Mouse (Mus musculus) neural tube, embryonic 12.5 days (tissue): ENCODE measurements around the gene Zcchc17. TPM values are rescaled to one million over a fixed set of nuclear protein-coding genes. Genes with fewer than 3 reads are reported as not detected.

Source experiments
- ATAC-seq: fragments of 200-750 bp; cut with Nextera tagmentation; 2 replicates; pipeline ENCODE4 v1.8.0; 2017; ENCODE audit warnings: low read depth, mild to moderate bottlenecking, moderate TSS enrichment, moderate library complexity; ENCODE audit not compliant: low FRiP score
- H3K27ac ChIP-seq: fragments of 300-500 bp; sonication (generic); 2 replicates; pipeline ENCODE4 v1.5.1; 2016
- H3K27me3 ChIP-seq: fragments of 300-500 bp; sonication (generic); replicated peaks from 2 replicates; pipeline ENCODE4 v1.6.1; 2016; ENCODE audit warnings: mild to moderate bottlenecking
- H3K36me3 ChIP-seq: fragments of 300-500 bp; sonication (generic); 2 replicates; pipeline ENCODE4 v1.6.1; 2016; ENCODE audit warnings: mild to moderate bottlenecking
- H3K4me1 ChIP-seq: fragments of 300-500 bp; sonication (generic); 2 replicates; pipeline ENCODE4 v1.6.1; 2016
- H3K4me2 ChIP-seq: fragments of 300-500 bp; sonication (generic); replicated peaks from 2 replicates; pipeline ENCODE4 v1.6.1; 2016; ENCODE audit warnings: mild to moderate bottlenecking
- H3K4me3 ChIP-seq: fragments of 300-500 bp; sonication (generic); 2 replicates; pipeline ENCODE4 v1.5.1; 2016
- H3K9ac ChIP-seq: fragments of 300-500 bp; sonication (generic); 2 replicates; pipeline ENCODE4 v1.6.1; 2016; ENCODE audit warnings: mild to moderate bottlenecking
- H3K9me3 ChIP-seq: fragments of 300-500 bp; sonication (generic); 2 replicates; pipeline ENCODE4 v1.6.1; 2016; ENCODE audit warnings: mild to moderate bottlenecking
- WGBS: fragments of 180-500 bp; shearing (Covaris S2); methylation state at CpG from one replicate; pipeline ENCODE4 v1.1.7; 2016; 5-methylcytosine and 5-hydroxymethylcytosine counted together
- polyA plus RNA-seq: library from polyadenylated mRNA; unstranded; fragments of >200 nt; fragmentation: Nextera tagmentation; extraction: Ambion mirVana; gene quantifications from 2 replicates; pipeline ENCODE4 v1.2.1, GENCODE M21; 2016

The Zcchc17 gene
- polyA plus RNA-seq, 1 experiment from 2014 or later, result 75.7 TPM

DNA sequence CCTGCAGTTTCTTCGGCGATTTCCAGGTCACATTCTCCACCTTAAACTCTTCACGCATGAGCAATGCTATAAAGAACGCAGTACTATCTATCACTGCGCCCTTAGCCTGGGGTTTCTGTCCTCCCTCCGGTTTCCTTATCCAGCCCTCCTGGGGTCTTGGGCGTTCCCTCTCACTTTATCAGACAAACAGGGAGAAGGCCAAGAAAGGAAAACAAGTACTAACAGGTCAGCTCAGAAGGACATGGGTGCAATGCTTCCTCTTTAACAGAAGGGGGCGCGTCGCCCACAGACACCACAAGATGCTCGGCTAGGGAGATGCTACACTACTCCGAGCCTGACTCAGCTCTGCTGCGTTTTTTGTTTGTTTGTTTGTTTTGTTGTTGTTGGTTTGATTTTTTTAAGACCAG, 62.6 kb downstream of the Zcchc17 start:
- Histone ChIP-seq H3K4me3 (no peak overlapping the region), H3K9ac (no peak overlapping the region), H3K4me1 (no peaks in the 10 kb centered on the region), H3K27ac (no peak overlapping the region), H3K27me3 (no peaks in the 10 kb centered on the region), H3K9me3 (no peaks in the 10 kb centered on the region), H3K4me2 (no peak overlapping the region), H3K36me3 (no peaks in the 10 kb centered on the region)
- WGBS, result 24% methylated on average over 13 of the region's 13 CpGs
- no peak for ATAC-seq

DNA sequence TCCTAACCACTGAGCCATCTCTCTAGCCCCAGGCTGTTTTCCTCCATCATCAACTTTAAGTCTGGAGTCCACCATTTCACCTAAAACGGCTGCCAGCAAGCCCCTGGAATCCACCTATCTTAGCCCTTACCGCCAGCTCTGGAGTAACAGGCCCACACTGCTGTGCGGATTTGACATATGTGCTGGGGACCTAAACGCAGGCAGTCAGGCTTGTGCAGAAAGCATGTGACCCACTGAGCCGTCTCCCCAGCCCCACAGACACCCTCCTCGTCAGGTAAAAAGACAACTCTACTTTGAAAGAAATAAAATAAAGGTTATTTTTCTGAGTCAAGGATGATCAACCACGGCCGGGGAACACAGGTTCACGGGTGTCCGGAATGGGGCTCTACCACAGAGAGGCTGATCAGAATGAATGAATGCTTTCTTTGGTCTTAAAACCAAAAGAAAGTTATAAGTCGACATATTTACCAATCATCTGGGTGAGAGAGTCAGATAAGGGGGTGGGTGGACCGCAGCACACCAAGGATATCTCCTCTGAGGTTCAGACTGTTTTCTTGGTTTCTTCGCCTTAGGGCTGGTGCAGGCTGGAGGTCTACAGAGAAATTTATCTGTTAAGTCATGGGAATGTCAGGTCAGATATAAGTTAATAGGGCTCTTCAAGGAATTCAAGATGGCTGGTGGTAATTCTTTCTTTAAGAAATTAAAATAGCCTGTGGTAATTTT, 63.3 kb downstream of the Zcchc17 start:
- Histone ChIP-seq H3K4me3 (no peak overlapping the region), H3K9ac (no peak overlapping the region), H3K36me3 (no peaks in the 10 kb centered on the region), H3K27me3 (no peaks in the 10 kb centered on the region), H3K4me1 (no peaks in the 10 kb centered on the region), H3K4me2 (no peak overlapping the region), H3K27ac (no peak overlapping the region), H3K9me3 (no peaks in the 10 kb centered on the region)
- 88% methylated on average over 13 of the region's 13 CpGs for WGBS
- ATAC-seq, result no peak

DNA sequence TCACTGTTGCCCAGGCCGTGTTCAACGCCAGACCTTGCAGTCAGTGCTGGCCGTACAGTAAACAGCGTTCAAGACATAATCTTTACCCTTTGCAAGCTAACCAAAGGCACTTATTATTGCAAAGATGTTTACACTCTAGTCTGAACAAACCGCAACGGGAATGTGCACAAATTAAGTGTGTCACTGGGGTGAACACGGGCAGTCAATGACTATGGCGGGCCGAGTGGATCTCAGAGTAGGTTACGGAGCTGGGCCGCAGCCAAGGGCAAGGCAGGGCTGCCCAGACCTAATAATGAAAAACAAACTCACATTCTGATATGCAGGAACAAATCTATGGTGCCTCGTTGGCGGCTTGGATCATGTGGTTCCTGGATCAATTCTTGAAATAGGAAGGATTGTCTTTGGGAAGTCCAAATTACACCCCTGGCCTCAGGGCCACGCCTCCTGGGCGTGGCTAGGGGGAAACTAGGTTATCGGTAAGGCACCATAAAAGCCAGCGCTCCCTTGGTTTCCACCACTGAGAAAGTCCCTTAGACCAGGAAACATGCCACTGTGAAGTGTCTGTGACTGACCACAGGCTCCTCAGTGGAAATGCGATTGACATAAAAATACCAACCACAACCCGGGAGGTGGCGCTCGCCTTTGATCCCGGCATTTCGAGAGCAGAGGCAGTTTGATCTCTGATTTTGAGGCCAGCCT, 64.5 kb downstream of the Zcchc17 start:
- no peaks in the 10 kb centered on the region for H3K9me3 ChIP-seq
- H3K27ac ChIP-seq, result no peak overlapping the region
- 51% methylated on average over 23 of the region's 23 CpGs for WGBS

DNA sequence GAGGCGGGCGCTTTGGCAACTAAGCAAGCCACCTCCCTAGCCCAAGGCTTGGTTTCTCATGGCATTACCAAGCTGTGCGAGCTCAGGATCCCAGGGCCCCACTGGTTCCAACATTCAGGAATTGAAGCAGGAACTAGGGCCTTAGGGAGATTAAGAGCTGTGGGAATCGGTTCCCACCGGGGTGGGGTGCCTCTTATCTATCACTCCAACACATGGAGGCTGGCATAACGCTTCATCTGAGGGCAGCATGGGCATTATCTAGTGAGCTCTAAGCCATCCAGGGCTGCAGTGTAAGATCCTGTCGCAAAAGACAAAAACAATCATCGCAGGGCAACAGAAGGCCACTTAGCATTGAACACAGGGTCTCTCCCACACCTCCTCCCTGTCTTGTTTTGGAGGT, 65.2 kb downstream of the Zcchc17 start:
- H3K9ac ChIP-seq, result no peak overlapping the region
- H3K27ac ChIP-seq, result no peak overlapping the region
- 85% methylated on average over 8 of the region's 8 CpGs for WGBS
- H3K36me3 ChIP-seq, result no peaks in the 10 kb centered on the region
- no peaks in the 10 kb centered on the region for H3K27me3 ChIP-seq
- H3K9me3 ChIP-seq, result no peaks in the 10 kb centered on the region
- ATAC-seq, result no peak
- no peaks in the 10 kb centered on the region for H3K4me1 ChIP-seq
- H3K4me2 ChIP-seq, result no peak overlapping the region
- H3K4me3 ChIP-seq, result no peak overlapping the region

More for the DNA sequence above, 64.5 kb downstream of the Zcchc17 start:
- no peaks in the 10 kb centered on the region for H3K4me1 ChIP-seq
- H3K4me3 ChIP-seq, result no peak overlapping the region
- no peak for ATAC-seq
- no peaks in the 10 kb centered on the region for H3K36me3 ChIP-seq
- H3K4me2 ChIP-seq, result no peak overlapping the region
- H3K27me3 ChIP-seq, result no peaks in the 10 kb centered on the region
- no peak overlapping the region for H3K9ac ChIP-seq

DNA sequence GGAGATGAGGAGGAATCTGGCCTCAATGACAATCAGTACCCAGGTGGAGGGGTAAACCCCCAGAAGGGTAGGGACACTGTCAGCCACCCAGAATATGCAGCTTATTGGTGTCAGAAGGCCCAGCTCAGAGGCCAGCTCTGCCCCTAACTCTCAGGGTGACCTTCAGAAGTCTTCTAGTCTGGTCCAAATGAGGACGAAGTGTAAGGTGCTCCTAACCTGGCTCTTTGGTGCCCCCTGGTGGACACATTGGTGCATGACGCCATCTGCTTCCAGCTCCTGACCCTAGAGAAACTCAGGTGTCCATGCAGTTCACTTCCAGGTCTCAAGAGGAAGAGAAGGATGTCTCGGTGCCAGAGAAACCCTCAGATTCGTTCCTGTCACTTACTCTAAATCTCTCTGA, 67.5 kb downstream of the Zcchc17 start:
- 9% methylated on average over 4 of the region's 4 CpGs for WGBS
- no peaks in the 10 kb centered on the region for H3K4me1 ChIP-seq
- no peak overlapping the region for H3K4me3 ChIP-seq
- no peaks in the 10 kb centered on the region for H3K27me3 ChIP-seq
- no peaks in the 10 kb centered on the region for H3K9me3 ChIP-seq
- ATAC-seq, result peak; percentile 29; the same call in 1 of the 2 replicates
- no peak overlapping the region for H3K9ac ChIP-seq
- H3K27ac ChIP-seq, result no peak overlapping the region
- no peaks in the 10 kb centered on the region for H3K36me3 ChIP-seq
- no peak overlapping the region for H3K4me2 ChIP-seq

DNA sequence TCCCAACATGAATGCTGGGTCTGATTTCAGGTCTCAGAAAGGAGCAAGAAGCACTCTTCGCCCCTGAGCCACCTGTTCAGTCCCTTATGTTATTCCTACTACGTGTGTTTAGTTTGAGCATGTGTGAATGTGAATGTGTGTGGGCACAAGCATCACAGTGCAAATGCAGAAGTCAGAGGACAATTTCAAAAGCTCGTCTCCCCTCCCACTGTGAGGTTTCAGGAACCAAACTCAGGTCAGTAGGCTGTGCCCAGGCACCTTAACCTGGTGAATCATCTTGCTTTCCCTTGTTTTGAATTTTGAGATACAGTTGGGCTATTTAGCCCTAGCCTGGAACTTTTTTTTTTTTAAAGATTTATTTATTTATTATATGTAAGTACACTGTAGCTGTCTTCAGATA, 69.9 kb downstream of the Zcchc17 start:
- no peaks in the 10 kb centered on the region for H3K9me3 ChIP-seq
- no peaks in the 10 kb centered on the region for H3K4me1 ChIP-seq
- H3K4me2 ChIP-seq, result no peak overlapping the region
- H3K4me3 ChIP-seq, result no peak overlapping the region
- ATAC-seq, result no peak
- no peak overlapping the region for H3K9ac ChIP-seq
- H3K27ac ChIP-seq, result no peak overlapping the region
- no peaks in the 10 kb centered on the region for H3K27me3 ChIP-seq
- 73% methylated on average over 3 of the region's 3 CpGs for WGBS
- no peaks in the 10 kb centered on the region for H3K36me3 ChIP-seq

DNA sequence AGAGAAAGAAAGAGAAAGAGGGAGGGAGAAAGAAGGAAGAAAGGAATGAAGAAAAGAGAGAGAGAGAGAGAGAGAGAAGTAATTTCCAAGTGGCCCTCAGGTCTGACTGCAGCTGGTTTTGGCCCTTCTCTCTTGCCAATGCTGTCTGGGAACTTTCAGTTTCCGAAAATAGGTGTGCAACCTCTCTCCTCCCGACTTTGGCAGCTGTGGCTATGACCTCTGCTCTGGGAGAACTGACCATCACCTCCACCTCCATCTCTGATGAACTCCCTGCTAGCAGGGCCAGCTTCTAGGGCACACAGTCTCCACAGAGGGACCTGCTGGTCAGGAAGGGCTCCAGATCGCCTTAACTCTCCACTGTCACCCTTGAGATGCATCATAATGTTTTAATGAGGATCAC, 73.2 kb downstream of the Zcchc17 start:
- H3K27ac ChIP-seq, result no peak overlapping the region
- H3K4me3 ChIP-seq, result no peak overlapping the region
- no peak for ATAC-seq
- no peak overlapping the region for H3K4me2 ChIP-seq
- no peaks in the 10 kb centered on the region for H3K9me3 ChIP-seq
- 63% methylated on average over 3 of the region's 3 CpGs for WGBS
- H3K9ac ChIP-seq, result no peak overlapping the region
- no peaks in the 10 kb centered on the region for H3K4me1 ChIP-seq
- no peaks in the 10 kb centered on the region for H3K36me3 ChIP-seq
- H3K27me3 ChIP-seq, result no peaks in the 10 kb centered on the region

DNA sequence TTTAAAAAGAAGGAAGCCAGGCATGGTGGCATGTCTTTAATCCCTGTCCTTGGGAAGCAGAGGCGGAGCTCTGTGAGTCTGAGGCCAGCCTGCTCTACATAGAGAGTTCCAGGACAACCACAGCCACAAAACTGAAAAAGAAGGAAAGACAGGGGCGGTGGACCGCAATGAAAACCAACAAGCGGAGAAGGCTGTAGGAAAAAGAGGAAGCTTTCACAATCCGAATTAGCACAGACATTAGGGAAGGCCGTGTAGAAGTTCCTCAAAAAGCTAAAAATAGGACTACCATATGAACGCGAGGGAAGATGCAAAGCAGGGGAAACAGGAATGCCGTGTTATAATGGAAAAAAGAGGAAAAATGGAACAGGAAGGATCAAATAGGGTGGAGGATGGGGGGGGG, 75.9 kb downstream of the Zcchc17 start:
- Histone ChIP-seq H3K36me3 (no peaks in the 10 kb centered on the region), H3K4me1 (no peaks in the 10 kb centered on the region), H3K9me3 (no peaks in the 10 kb centered on the region), H3K4me3 (no peak overlapping the region), H3K27ac (no peak overlapping the region), H3K4me2 (no peak overlapping the region), H3K27me3 (no peaks in the 10 kb centered on the region), H3K9ac (no peak overlapping the region)
- 89% methylated on average over 9 of the region's 9 CpGs for WGBS
- ATAC-seq, result no peak

DNA sequence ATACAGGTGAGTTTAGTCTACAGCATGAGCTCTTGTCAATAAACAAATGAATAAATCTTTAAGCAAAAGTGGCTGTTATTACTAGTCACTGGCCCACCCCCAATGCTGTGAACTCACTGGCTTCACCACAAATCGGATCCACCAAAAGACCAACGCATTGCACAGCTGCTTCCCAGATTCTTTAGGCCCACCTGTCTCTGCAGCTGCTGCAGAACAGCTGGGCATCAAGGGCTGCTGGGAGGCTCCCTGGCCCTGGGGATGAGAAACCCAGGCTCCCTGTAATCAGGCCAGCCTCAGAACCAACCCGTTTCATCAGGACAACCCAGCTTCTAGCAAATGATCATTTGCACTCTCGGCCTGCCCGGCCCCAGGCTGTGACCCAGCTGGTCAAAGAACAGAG, 76.9 kb downstream of the Zcchc17 start:
- no peaks in the 10 kb centered on the region for H3K4me1 ChIP-seq
- no peaks in the 10 kb centered on the region for H3K9me3 ChIP-seq
- no peak for ATAC-seq
- no peak overlapping the region for H3K4me2 ChIP-seq
- no peaks in the 10 kb centered on the region for H3K27me3 ChIP-seq
- H3K9ac ChIP-seq, result no peak overlapping the region
- no peak overlapping the region for H3K4me3 ChIP-seq
- WGBS, result 78% methylated on average over 5 of the region's 5 CpGs
- no peak overlapping the region for H3K27ac ChIP-seq
- no peaks in the 10 kb centered on the region for H3K36me3 ChIP-seq

DNA sequence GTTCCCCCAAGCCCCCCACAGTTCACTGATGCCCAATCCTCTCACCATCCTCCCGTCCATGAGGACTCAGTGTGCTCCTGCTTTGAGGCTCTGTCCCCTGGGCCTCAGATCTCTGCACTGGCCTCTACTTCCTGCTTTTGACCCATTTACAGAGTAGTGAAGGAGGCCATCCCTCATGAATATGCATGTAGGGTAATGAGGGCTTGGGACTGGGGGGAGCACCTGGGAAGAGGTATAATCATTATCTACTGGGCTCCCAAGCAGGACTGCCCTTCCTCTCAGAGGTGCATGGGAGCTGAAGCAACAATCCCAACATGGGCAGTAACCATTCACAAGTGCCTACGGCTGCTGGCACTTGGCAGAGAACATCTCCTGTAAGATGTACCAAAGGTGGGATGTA, 80.6 kb downstream of the Zcchc17 start, which contains the start of gene Serinc2:
TSS of gene Serinc2 (minus strand) at position 101 of the 400 bp plus-strand sequence.
- Histone ChIP-seq H3K9me3 (no peaks in the 10 kb centered on the region), H3K27me3 (0 out of 2 replicates have a peak, but pooled peaks cover 7% of the 10 kb centered on the region), H3K36me3 (no peaks in the 10 kb centered on the region), H3K4me1 (peaks cover 5% of the 10 kb centered on the region; the same call in 1 of the 2 replicates), H3K4me3 (no peak within 1 kb of the TSS), H3K4me2 (no peak within 1 kb of the TSS), H3K9ac (no peak within 1 kb of the TSS), H3K27ac (no peak within 1 kb of the TSS)
- ATAC-seq, result no peak
- 71% methylated on average over 2 of the region's 2 CpGs for WGBS

DNA sequence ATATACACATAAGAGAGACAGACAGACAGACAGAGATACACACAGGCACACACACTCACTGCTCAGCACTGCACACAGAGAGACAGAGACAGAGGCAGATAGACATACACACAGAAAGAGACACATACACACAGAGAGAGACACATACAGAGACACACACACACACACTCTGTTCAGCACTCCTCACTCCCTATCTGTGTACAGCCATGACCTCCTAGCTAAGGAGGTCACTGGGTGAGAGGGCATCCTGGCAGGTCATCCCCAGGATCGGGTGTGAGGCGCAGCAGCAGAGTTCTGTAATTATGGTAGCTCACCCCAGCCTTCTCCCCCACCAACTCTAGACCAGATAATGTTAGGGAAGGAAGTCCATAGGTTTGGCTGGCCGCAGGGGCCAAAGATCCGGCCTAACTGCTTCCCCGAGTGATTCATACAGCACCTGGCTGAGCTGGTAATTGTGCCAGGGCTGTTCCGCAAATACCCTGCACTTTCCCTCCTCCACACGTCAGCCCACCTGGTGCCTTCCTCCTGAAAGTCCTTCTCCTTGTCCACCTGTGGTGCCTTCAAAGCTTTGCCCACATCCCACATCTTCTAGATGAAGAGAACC, 83.1 kb downstream of the Zcchc17 start:
- Histone ChIP-seq H3K9me3 (no peaks in the 10 kb centered on the region), H3K36me3 (no peaks in the 10 kb centered on the region), H3K4me2 (peak overlapping the region; percentile 16), H3K4me3 (no peak overlapping the region), H3K4me1 (peaks cover 14% of the 10 kb centered on the region), H3K9ac (no peak overlapping the region), H3K27ac (no peak overlapping the region), H3K27me3 (0 out of 2 replicates have a peak, but pooled peaks cover 7% of the 10 kb centered on the region)
- WGBS, result 68% methylated on average over 7 of the region's 7 CpGs
- ATAC-seq, result no peak

DNA sequence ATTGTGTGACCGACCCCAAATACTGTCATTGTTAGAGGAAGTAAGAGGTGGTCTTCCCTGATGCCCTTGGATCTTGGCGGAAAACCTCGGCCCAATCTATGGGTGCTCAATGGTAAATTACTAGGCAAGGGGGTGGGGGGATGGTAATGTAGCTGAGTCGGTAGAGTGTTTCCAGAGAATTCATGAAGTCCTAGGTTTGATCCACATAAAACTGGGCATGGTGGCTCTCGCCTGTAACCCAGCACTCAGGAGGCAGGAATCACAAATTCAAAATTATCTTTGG, 84.0 kb downstream of the Zcchc17 start:
- Histone ChIP-seq H3K27ac (no peak overlapping the region), H3K4me3 (peak overlapping the region; percentile 80), H3K36me3 (no peaks in the 10 kb centered on the region), H3K4me2 (peak overlapping the region; percentile 84), H3K9me3 (no peaks in the 10 kb centered on the region), H3K9ac (peak overlapping the region; percentile 95), H3K4me1 (peaks cover 14% of the 10 kb centered on the region), H3K27me3 (0 out of 2 replicates have a peak, but pooled peaks cover 7% of the 10 kb centered on the region)
- 43% methylated on average over 5 of the region's 5 CpGs for WGBS
- ATAC-seq, result no peak
